Mouse (Mus musculus) liver, embryonic 14.5 days (tissue): Measurements from ENCODE around the gene Mybpc2. TPM values are rescaled to one million over a fixed set of nuclear protein-coding genes. Genes with fewer than 3 reads are reported as not detected.

ENCODE experiments used
- ATAC-seq: fragments of 200-750 bp; cut with Nextera tagmentation; 2 replicates; pipeline ENCODE4 v1.8.0; 2017; ENCODE audit warnings: moderate number of reproducible peaks, mild to moderate bottlenecking, moderate library complexity; ENCODE audit not compliant: insufficient read depth
- DNase-seq, 3 experiments: peaks; one replicate each; pipeline ENCODE4 v3.0.0-alpha.2; 2012 to 2013; ENCODE audit warnings: low read depth in 3 of 3, low spot score in 3 of 3
- H3K27ac ChIP-seq: fragments of 300-500 bp; sonication (generic); 2 replicates; pipeline ENCODE4 v1.5.1; 2014; ENCODE audit warnings: moderate library complexity, mild to moderate bottlenecking, control low read depth, inconsistent platforms
- H3K27me3 ChIP-seq: fragments of 300-500 bp; sonication (generic); 2 replicates; pipeline ENCODE4 v1.6.1; 2014; ENCODE audit warnings: mild to moderate bottlenecking, low read length, moderate library complexity; ENCODE audit not compliant: control insufficient read depth, insufficient read depth
- H3K36me3 ChIP-seq: fragments of 300-500 bp; sonication (generic); replicated peaks from 2 replicates; pipeline ENCODE4 v1.6.1; 2014; ENCODE audit warnings: low read depth; ENCODE audit not compliant: control insufficient read depth, insufficient read depth
- H3K4me1 ChIP-seq, 2 experiments: fragments of 200-500 bp in 1 of 2; fragments of 300-500 bp in 1 of 2; sonication (generic) in 1 of 2; replicated peaks; 2 replicates each; pipeline ENCODE4 v1.6.1; 2012 to 2014; ENCODE audit warnings: antibody characterized with exemption in 1 of 2, inconsistent platforms in 1 of 2, low read length in 1 of 2; ENCODE audit not compliant: control insufficient read depth in 2 of 2, insufficient read depth in 2 of 2
- H3K4me2 ChIP-seq: fragments of 300-500 bp; sonication (generic); 2 replicates; pipeline ENCODE4 v1.6.1; 2014; ENCODE audit warnings: low read depth, mild to moderate bottlenecking, control low read depth, moderate library complexity
- H3K4me3 ChIP-seq, 2 experiments: fragments of 200-500 bp in 1 of 2; fragments of 300-500 bp in 1 of 2; sonication (generic) in 1 of 2; 2 replicates each; pipeline ENCODE4 v1.5.1; 2012 to 2014; ENCODE audit warnings: low read depth in 2 of 2, low read length in 2 of 2, mild to moderate bottlenecking in 2 of 2, control low read depth in 1 of 2, inconsistent platforms in 1 of 2, moderate library complexity in 1 of 2; ENCODE audit not compliant: insufficient read depth in 1 of 2
- H3K9ac ChIP-seq: fragments of 300-500 bp; sonication (generic); replicated peaks from 2 replicates; pipeline ENCODE4 v1.6.1; 2014; ENCODE audit warnings: mild to moderate bottlenecking, control low read depth, moderate library complexity
- H3K9me3 ChIP-seq: fragments of 300-500 bp; sonication (generic); 2 replicates; pipeline ENCODE4 v1.6.1; 2016; ENCODE audit warnings: low read length, mixed read lengths; ENCODE audit not compliant: control insufficient read depth
- CTCF ChIP-seq: IDR thresholded peaks from 2 replicates; pipeline ENCODE4 v1.5.1; 2016; ENCODE audit warnings: antibody characterized with exemption, low read depth, control low read depth
- EP300 ChIP-seq: IDR thresholded peaks from 2 replicates; pipeline ENCODE4 v1.6.1; 2016; ENCODE audit warnings: antibody characterized with exemption, low read depth
- WGBS: fragments of 180-500 bp; shearing (Covaris S2); extraction: QIAGEN DNeasy Blood & Tissue Kit; methylation state at CpG from one replicate; pipeline ENCODE4 v1.1.7; 2014; ENCODE audit not compliant: insufficient replicate concordance; 5-methylcytosine and 5-hydroxymethylcytosine counted together
- polyA plus RNA-seq, 2 experiments: library from polyadenylated mRNA; depleted of rRNA in 1 of 2; stranded (reverse) in 1 of 2; unstranded in 1 of 2; fragments of >200 nt; fragmentation: Nextera tagmentation in 1 of 2; extraction: Ambion mirVana in 1 of 2; gene quantifications; 2 replicates each; pipeline versions ENCODE4 v1.2.1 to v1.2.3; 2012 to 2014

Mybpc2 gene
- polyA plus RNA-seq, 2 experiments, result not detected

- WGBS, result 95% methylated on average over 5 of the region's 5 CpGs
- Histone ChIP-seq H3K9me3 (no peaks in the 10 kb centered on the region), H3K4me2 (no peak overlapping the region), H3K27me3 (no peaks in the 10 kb centered on the region), H3K4me1 (peaks cover 13% of the 10 kb centered on the region in 2 experiments), H3K9ac (no peak overlapping the region), H3K36me3 (peaks cover 7% of the 10 kb centered on the region; the same call in 1 of the 2 replicates), H3K4me3 (no peak overlapping the region), H3K27ac (no peak overlapping the region)
- DNase-seq (no peak), ATAC-seq (no peak)
- TF ChIP-seq EP300, result no peak
Observed at GRCm38 (mm10) chr7:44491391-44491790, 33.1 kb downstream of the Mybpc2 start.

GRCm38 (mm10) chr7:44490281-44490680 is 34.2 kb downstream of the Mybpc2 start:
- Histone ChIP-seq H3K9me3 (no peaks in the 10 kb centered on the region), H3K27ac (no peak overlapping the region), H3K9ac (no peak overlapping the region), H3K4me3 (no peak overlapping the region), H3K36me3 (peaks cover 7% of the 10 kb centered on the region; the same call in 1 of the 2 replicates), H3K4me1 (peaks cover 7 to 8% of the 10 kb centered on the region in 2 experiments), H3K4me2 (no peak overlapping the region), H3K27me3 (no peaks in the 10 kb centered on the region)
- DNase-seq, result no peak
- TF ChIP-seq CTCF (no peak), EP300 (no peak)
- ATAC-seq, result no peak
- WGBS, result 76% methylated on average over 4 of the region's 4 CpGs

DNA sequence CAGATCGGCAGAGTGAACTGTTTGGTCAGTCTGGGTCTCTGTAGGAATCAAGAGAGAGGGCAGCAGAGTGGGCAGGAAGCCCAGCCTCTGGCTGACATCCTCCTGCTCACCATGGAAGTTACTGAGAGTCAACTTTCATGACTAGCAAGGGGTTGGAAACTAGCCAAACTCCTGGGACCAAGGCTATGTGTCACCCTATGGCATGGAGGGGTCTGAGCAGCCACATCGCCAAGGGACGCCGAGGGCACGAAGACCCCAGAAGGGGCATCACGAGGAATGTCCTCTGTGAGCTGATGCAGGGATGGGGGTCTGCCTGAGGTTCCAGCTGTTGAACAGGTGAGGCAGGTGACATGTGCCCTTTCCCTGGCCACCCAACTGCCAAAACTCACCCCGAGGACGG is 35.9 kb downstream of the Mybpc2 start:
- H3K4me2 ChIP-seq, result no peak overlapping the region
- WGBS, result 79% methylated on average over 8 of the region's 8 CpGs

GRCm38 (mm10) chr7:44487936-44488335 is 36.5 kb downstream of the Mybpc2 start:
- Histone ChIP-seq H3K27me3 (no peaks in the 10 kb centered on the region), H3K4me2 (no peak overlapping the region), H3K36me3 (peaks cover 4% of the 10 kb centered on the region; the same call in 1 of the 2 replicates), H3K4me3 (no peak overlapping the region), H3K4me1 (peaks cover 5 to 15% of the 10 kb centered on the region in 2 experiments), H3K27ac (no peak overlapping the region), H3K9ac (no peak overlapping the region), H3K9me3 (no peaks in the 10 kb centered on the region)
- 83% methylated on average over 7 of the region's 7 CpGs for WGBS
- no peak for TF ChIP-seq CTCF
- no peak for TF ChIP-seq EP300
- DNase-seq (no peak), ATAC-seq (no peak)

More for the DNA sequence above, 35.9 kb downstream of the Mybpc2 start:
- Histone ChIP-seq H3K9ac (no peak overlapping the region), H3K27ac (no peak overlapping the region), H3K4me1 (peaks cover 0 to 10% of the 10 kb centered on the region in 2 experiments; a peak in 3 of 4 replicates), H3K4me3 (no peak overlapping the region), H3K27me3 (no peaks in the 10 kb centered on the region), H3K9me3 (no peaks in the 10 kb centered on the region), H3K36me3 (peaks cover 7% of the 10 kb centered on the region; the same call in 1 of the 2 replicates)
- DNase-seq, result no peak
- TF ChIP-seq EP300 (no peak), CTCF (no peak)
- no peak for ATAC-seq

- Histone ChIP-seq H3K4me3 (no peak overlapping the region), H3K27ac (no peak overlapping the region), H3K36me3 (peaks cover 4% of the 10 kb centered on the region; the same call in 1 of the 2 replicates), H3K4me2 (no peak overlapping the region), H3K4me1 (peaks cover 12 to 21% of the 10 kb centered on the region in 2 experiments), H3K27me3 (no peaks in the 10 kb centered on the region), H3K9me3 (no peaks in the 10 kb centered on the region), H3K9ac (no peak overlapping the region)
- WGBS, result 70% methylated on average over 13 of the region's 13 CpGs
- ATAC-seq (no peak), DNase-seq (no peak)
- TF ChIP-seq EP300 (no peak), CTCF (no peak)
Observed at GRCm38 (mm10) chr7:44486927-44487575, 37.4 kb downstream of the Mybpc2 start.
